Mouse (Mus musculus): Measurements from ENCODE around the gene Vmn1r208.
"Not testable (repeated sequence)": the region's sequence is repeated elsewhere in the genome, so short reads cannot be mapped to it uniquely, and the experiment has no call there.

The Vmn1r208 gene

DNA sequence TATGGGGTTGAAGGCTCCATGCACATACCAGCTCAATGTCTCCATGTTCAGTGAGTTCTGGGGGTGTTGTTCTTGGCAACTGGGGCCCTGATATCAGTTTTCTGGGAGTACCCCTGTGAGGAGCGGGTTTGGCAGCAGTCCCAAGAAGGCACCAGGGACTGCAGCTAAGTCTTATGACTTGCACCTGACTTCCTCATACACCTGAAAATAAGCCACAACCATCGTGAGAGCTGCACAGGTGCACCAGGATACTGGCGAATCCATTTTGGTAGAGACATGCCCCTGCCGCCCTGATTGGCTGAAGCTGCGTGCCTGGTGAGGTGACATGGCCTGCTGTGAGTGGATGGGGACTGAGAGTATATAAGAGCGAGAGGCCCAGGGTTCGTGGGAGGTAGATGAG is at the start of gene Vmn1r208:
Gene Vmn1r208, minus strand, starts transcription at position 101 of the 400 bp plus-strand sequence.
- not testable (repeated sequence) for DNase-seq (ENCODE audit: low spot score in 2 of 2)

DNA sequence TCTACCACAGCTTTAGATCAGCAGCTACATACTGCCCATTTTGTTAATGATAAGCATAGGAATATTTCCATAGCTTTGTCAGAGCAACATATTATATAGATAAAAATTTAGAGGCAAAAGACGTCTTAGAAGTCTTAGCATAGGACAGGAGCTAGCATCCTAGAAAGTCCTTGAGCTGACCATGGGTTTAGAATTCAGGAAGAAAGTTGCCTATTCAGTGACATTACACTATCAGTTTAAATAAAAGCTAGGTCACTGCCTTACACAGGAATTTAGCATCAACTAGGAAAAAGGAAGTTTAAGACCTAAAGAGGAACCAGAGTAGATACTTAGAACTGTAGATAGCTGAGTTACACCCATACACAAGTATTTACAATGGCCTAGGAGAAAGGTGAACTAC is 44.4 kb upstream of the Vmn1r208 start:
- DNase-seq (ENCODE audit: low spot score in 2 of 2): not testable (repeated sequence)

DNA sequence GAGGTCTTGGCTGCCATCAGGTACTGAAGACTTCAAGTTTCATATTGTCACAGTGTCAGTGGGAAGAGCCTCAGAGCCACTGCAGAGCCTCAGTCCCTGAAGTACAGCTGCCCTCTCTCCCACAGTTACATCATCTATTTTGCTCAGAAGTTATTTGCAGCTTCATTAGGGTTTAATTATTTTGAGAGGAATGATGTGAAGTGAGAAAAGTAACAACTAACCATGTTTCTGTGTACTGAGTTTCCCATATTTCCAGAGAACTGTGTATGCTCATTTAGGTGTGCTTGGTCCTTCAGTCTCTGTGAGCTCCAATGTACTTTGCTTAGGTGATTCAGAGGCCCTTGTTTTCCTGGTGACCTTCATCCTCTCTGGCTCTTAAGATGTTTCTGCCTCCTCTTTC is 32.4 kb upstream of the Vmn1r208 start, which contains the start of gene Vmn1r209:
Gene Vmn1r209, minus strand, starts transcription at position 101 of the 400 bp plus-strand sequence.
- DNase-seq (ENCODE audit: low spot score in 2 of 2): not testable (repeated sequence)

DNA sequence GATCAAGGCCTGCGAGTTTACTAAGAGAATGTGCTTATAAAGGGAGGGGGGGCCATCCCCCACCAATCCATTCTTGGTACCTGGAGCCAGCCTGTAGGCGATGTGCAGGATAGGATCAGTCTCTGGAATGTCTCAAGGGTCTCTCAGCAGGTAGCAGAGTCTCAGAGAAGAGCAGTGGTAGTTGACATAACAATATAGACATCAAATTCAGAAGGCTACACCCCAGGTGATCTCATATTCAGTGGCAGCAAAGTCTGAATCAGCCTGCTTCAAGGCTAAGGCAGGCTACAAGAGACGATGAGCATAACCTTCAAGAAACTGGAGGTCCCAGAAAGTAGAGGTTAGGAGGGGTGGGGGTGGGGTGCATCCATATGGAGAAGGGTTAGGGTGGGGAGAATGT is 10.9 kb upstream of the Vmn1r208 start:
- not testable (repeated sequence) for DNase-seq (ENCODE audit: low spot score in 2 of 2)

DNA sequence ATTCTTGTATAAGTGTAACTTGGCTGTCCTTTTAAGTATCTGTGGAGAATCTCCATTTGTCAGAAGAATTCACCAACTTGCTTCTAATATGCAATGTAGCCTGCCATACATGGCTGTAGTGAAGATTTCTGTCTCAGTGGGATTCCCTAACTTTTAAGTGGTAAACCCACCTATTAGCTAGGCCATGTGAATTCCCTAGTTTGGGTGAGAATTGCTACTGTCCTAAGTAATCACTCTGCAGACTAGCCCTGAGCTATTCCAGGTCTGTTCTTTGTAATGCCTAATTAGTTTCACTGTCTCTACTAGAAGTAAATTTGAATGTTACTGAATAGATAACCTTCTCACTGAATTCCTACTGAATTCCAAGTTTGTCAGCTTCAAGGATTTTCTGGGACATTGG is 7.0 kb upstream of the Vmn1r208 start:
- DNase-seq (ENCODE audit: low spot score in 2 of 2): not testable (repeated sequence)

DNA sequence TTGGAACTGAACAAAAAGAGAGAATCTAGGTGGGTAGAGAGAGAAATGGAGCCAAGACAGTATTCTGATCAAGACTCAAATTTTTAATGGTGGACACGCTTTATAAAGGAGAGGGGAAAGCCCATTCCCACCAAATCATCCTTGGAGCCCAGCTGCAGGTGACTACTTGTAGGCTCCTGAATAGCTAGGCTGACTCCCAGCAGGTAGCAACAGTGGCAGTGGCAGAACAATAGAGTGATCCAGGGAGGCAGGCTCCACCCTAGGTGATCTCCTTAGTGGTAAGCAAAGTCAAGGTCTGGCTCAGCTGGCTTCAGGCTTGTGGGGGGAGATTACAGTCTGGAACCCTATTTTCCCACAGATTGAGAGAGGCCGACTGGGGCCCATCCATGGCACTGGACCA is 5.6 kb downstream of the Vmn1r208 start:
- not testable (repeated sequence) for DNase-seq (ENCODE audit: low spot score in 2 of 2)

DNA sequence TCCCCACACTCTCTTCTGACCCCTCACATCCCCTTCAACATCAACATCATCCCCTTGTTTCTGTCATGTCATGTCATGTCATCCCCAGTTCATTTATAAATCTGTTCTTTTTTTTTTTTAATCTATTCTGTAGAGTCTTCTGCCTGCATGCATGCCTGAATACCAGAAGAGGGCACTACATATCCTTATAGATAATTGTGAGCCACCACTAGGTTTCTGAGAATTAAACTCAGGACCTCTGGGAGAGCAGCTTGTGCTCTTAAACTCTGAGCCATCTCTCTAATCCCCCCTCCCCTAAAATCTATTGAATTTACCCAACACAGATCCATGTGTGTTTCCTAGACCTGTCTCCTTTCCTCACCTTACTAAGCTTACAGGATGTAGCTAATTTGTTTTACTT is 29.7 kb downstream of the Vmn1r208 start:
- DNase-seq (ENCODE audit: low spot score in 2 of 2): no peak

DNA sequence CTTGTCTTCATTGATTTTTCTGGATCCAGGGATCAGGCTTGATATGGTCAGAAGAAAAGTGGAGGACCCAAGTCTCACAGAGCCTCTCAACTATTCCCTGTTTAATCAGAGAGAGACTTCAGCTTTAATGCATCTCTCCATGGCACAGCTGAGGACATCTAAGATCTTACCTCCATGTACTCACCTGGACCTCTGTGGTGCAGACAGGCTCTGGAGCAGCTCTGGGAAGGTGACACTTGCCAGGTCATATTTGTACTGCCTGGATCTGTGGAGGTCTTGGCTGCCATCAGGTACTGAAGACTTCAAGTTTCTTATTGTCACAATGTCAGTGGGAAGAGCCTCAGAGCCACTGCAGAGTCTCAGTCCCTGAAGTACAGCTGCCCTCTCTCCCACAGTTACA is 47.7 kb downstream of the Vmn1r208 start, which contains the start of gene Vmn1r207-ps:
Gene Vmn1r207-ps, minus strand, starts transcription at position 101 of the 400 bp plus-strand sequence.
- DNase-seq (ENCODE audit: low spot score in 2 of 2): not testable (repeated sequence)

Data from frontal cortex, postnatal 14 days (tissue).